Comparison of ENCODE assay signal across 9 mouse cellular contexts in the genomic region with DNA sequence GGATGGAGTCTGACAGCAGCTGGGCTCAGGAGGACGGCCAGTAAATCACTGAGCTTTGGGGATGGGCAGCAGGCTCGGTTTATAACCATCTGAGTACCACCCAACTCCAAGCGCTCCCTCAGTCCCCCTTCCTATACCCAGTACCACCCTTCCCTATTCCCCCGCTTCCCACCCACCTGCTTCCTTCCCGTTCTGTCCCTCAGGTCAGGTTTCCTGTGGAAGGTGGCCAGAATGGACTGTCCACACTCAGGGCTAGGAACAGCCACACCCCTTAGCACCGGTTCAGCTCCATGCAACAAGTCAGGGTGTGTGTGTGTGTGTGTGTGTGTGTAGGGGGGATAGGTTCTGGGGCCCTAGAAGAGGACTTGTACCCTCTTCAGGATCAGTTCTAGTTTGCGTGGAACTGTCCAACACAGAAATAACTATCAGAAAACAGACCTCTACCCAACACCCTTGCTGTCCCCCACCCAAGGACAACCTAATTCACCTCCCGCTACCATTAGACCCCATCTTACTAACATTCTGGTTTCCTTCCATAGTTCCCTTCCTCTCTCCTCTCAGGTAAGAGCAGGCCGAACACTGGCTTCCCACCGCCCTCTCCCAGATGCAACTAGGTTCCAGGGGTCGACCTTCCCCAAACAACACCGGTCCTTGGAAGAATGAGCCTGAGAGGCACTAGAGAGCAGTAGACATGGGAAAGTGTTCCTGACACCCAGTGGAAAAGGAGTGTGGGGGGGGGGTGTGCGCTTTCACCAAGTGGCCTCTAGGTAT. TPM values are rescaled to one million over a fixed set of nuclear protein-coding genes. Genes with fewer than 3 reads are reported as not detected.
DNase-seq lines count a peak whose midpoint lies in the region; ATAC-seq and TF ChIP-seq lines count a peak whose summit lies in the region.
"Had no signal": no experiment of that assay in that cellular context is flagged by ENCODE, and none has a peak within 500 bp of the region (broad histone marks: within the 10 kb centered on the region; RNA-seq: fewer than 3 reads in every experiment).

No protein-coding gene starts in this region.

- no peak for TF ChIP-seq CTCF in C2C12 (IDR thresholded peaks at IDR 0.05; ENCODE audit: control insufficient read depth, insufficient read depth, insufficient read length)
- no peak for TF ChIP-seq CTCF in ES-Bruce4 (IDR thresholded peaks at IDR 0.05; ENCODE audit: low read depth, low read length)

- no peaks in the 10 kb centered on the region for H3K79me2 ChIP-seq in C2C12 (ENCODE audit: control insufficient read depth, insufficient read depth)

- no peak overlapping the region for H3K27ac ChIP-seq in ES-Bruce4 (ENCODE audit: insufficient read depth, low read length)
- no peak overlapping the region for H3K27ac ChIP-seq in heart, embryonic 11.5 days (ENCODE audit: low read depth, low read length)
- H3K27ac ChIP-seq in neural tube, embryonic 12.5 days = no peak overlapping the region

- 35% methylated on average over 13 of the region's 13 CpGs for WGBS in heart, embryonic 11.5 days (ENCODE audit: insufficient replicate concordance)
- WGBS in neural tube, embryonic 12.5 days = 32% methylated on average over 13 of the region's 13 CpGs

- no peak for TF ChIP-seq EP300 in ES-Bruce4 (IDR thresholded peaks at IDR 0.05; ENCODE audit: insufficient read depth, low read depth, low read length)

- H3K4me3 ChIP-seq in C2C12 (ENCODE audit: insufficient read depth, poor library complexity, severe bottlenecking) (no peak overlapping the region), ES-Bruce4 (ENCODE audit: low read depth, low read length) (peak overlapping the region; percentile 61)
- H3K4me3 ChIP-seq in heart, embryonic 11.5 days (ENCODE audit: low read depth, low read length) = peak overlapping the region; percentile 83
- H3K4me3 ChIP-seq in neural tube, embryonic 12.5 days = peak overlapping the region; percentile 73

- H3K9me3 ChIP-seq in ES-Bruce4 (replicated peaks; ENCODE audit: control insufficient read depth, insufficient read depth, low read length, poor library complexity, severe bottlenecking) = no peaks in the 10 kb centered on the region
- no peaks in the 10 kb centered on the region for H3K9me3 ChIP-seq in heart, embryonic 11.5 days (replicated peaks; ENCODE audit: control insufficient read depth, low read length)
- no peaks in the 10 kb centered on the region for H3K9me3 ChIP-seq in neural tube, embryonic 12.5 days

- no peaks in the 10 kb centered on the region for H3K4me1 ChIP-seq in ES-Bruce4 (ENCODE audit: control insufficient read depth, insufficient read depth, low read length)
- peaks cover 12% of the 10 kb centered on the region; the same call in 1 of the 2 replicates for H3K4me1 ChIP-seq in heart, embryonic 11.5 days (ENCODE audit: control insufficient read depth, insufficient read depth, low read length)
- peaks cover 14% of the 10 kb centered on the region; the same call in 1 of the 2 replicates for H3K4me1 ChIP-seq in neural tube, embryonic 12.5 days

- H3K79me3 ChIP-seq in C2C12 (ENCODE audit: low read depth) = no peaks in the 10 kb centered on the region

- H3K36me3 ChIP-seq in C2C12 (ENCODE audit: control insufficient read depth, insufficient read depth) = no peaks in the 10 kb centered on the region
- no peaks in the 10 kb centered on the region for H3K36me3 ChIP-seq in ES-Bruce4 (ENCODE audit: control insufficient read depth, insufficient read depth, low read length, poor library complexity, severe bottlenecking)
- H3K36me3 ChIP-seq in heart, embryonic 11.5 days (ENCODE audit: control insufficient read depth, insufficient read depth, low read length) = no peaks in the 10 kb centered on the region
- H3K36me3 ChIP-seq in neural tube, embryonic 12.5 days = no peaks in the 10 kb centered on the region

- H3K4me2 ChIP-seq in heart, embryonic 11.5 days = peak overlapping the region; percentile 83
- H3K4me2 ChIP-seq in neural tube, embryonic 12.5 days (replicated peaks) = peak overlapping the region; percentile 87

- peak overlapping the region; percentile 91; the same call in 1 of the 2 replicates for H3K9ac ChIP-seq in ES-Bruce4 (ENCODE audit: low read depth, poor library complexity, severe bottlenecking)
- H3K9ac ChIP-seq in heart, embryonic 11.5 days (ENCODE audit: low read depth, low read length) = peak overlapping the region; percentile 87
- peak overlapping the region; percentile 80; the same call in 1 of the 2 replicates for H3K9ac ChIP-seq in neural tube, embryonic 12.5 days

- no peaks in the 10 kb centered on the region for H3K27me3 ChIP-seq in C2C12 (ENCODE audit: control insufficient read depth, insufficient read depth, insufficient read length)
- no peaks in the 10 kb centered on the region for H3K27me3 ChIP-seq in ES-Bruce4 (ENCODE audit: control insufficient read depth, insufficient read depth, low read length, poor library complexity, severe bottlenecking)
- peaks cover 15% of the 10 kb centered on the region for H3K27me3 ChIP-seq in heart, embryonic 11.5 days (ENCODE audit: control insufficient read depth, insufficient read depth, low read length)
- H3K27me3 ChIP-seq in neural tube, embryonic 12.5 days (replicated peaks) = no peaks in the 10 kb centered on the region

- H3ac ChIP-seq in C2C12 (ENCODE audit: control insufficient read depth, insufficient read length, low read depth) = peak overlapping the region; percentile 43

- ATAC-seq in heart, embryonic 11.5 days (replicated peaks; ENCODE audit: insufficient number of reproducible peaks, low FRiP score, low TSS enrichment) = peak; percentile 12; the same call in 1 of the 2 replicates
- no peak for ATAC-seq in neural tube, embryonic 12.5 days (ENCODE audit: low FRiP score, low read depth)
- no peak for ATAC-seq in inflammation-experienced regulatory T-cells, adult 6 months

- no peak for TF ChIP-seq POLR2A in ES-Bruce4 (IDR thresholded peaks at IDR 0.05; ENCODE audit: insufficient read depth, low read length)

- peak; percentile 52 to 85 for DNase-seq in kidney, postnatal 25 days
- no peak for DNase-seq in layer of hippocampus, postnatal 25 days (ENCODE audit: extremely low spot score in 1 of 2, low spot score in 1 of 2)
- no peak for DNase-seq in cerebellum, postnatal 25 days

TF ChIP-seq in C2C12, 6 proteins besides CTCF, POLR2A, EP300 and RAD21:
- no peak for TF ChIP-seq MYOD1 (IDR thresholded peaks at IDR 0.05; ENCODE audit: control insufficient read depth, insufficient read length, low read depth)
- no peak for TF ChIP-seq FOSL1 (IDR thresholded peaks at IDR 0.05; ENCODE audit: insufficient read depth, low read length, poor library complexity, severe bottlenecking)
- TF ChIP-seq MAX (IDR thresholded peaks at IDR 0.05) = no peak
- TF ChIP-seq USF1 (IDR thresholded peaks at IDR 0.05; ENCODE audit: low read depth) = no peak
- TF ChIP-seq MYOG (IDR thresholded peaks at IDR 0.05; ENCODE audit: control insufficient read depth, extremely low read depth, insufficient read length) = no peak
- no peak for TF ChIP-seq CEBPB (IDR thresholded peaks at IDR 0.05; ENCODE audit: low read depth)

RNA-seq across cellular contexts. Expression of a gene that starts 0.4 kb away (rescaled TPM):
- polyA plus RNA-seq in C2C12 (2012; fragmentation: generic; extraction: Trizol) = 1.3 TPM
- 0.24 and 1.0 TPM in 2 replicates for polyA plus RNA-seq in ES-Bruce4 (2011; ENCODE audit: insufficient read depth, insufficient read length, low read depth, missing spikeins)
- polyA plus RNA-seq in heart, embryonic 11.5 days (2014; fragmentation: Nextera tagmentation; extraction: Ambion mirVana) = 0.94 and 1.3 TPM in 2 replicates
- 0.28 and 0.54 TPM in 2 replicates for polyA plus RNA-seq in neural tube, embryonic 12.5 days (2016; fragmentation: Nextera tagmentation; extraction: Ambion mirVana)
- 1 to 10 TPM; 2.9 to 4.5 TPM for total RNA-seq in layer of hippocampus, postnatal 25 days (2021)
- not detected for polyA plus RNA-seq in inflammation-experienced regulatory T-cells, adult 6 months (2017; shearing (Covaris generic))

RNA-seq across cellular contexts. Expression of a gene that starts 0.7 kb away (rescaled TPM):
- polyA plus RNA-seq in C2C12 (2012; fragmentation: generic; extraction: Trizol) = 0.12 TPM
- polyA plus RNA-seq in ES-Bruce4 (2011; ENCODE audit: insufficient read depth, insufficient read length, low read depth, missing spikeins) = 2.0 and 2.2 TPM in 2 replicates
- 0.39 TPM in 1 of 2 replicates, not detected in the other for polyA plus RNA-seq in heart, embryonic 11.5 days (2014; fragmentation: Nextera tagmentation; extraction: Ambion mirVana)
- 0.86 and 1.3 TPM in 2 replicates for polyA plus RNA-seq in neural tube, embryonic 12.5 days (2016; fragmentation: Nextera tagmentation; extraction: Ambion mirVana)
- 1 to 10 TPM; 1.5 to 5.3 TPM for total RNA-seq in layer of hippocampus, postnatal 25 days (2021)
- not detected for polyA plus RNA-seq in inflammation-experienced regulatory T-cells, adult 6 months (2017; shearing (Covaris generic))

RNA-seq across cellular contexts. Expression of a gene that starts 5.0 kb away (rescaled TPM):
- polyA plus RNA-seq in C2C12 (2012; fragmentation: generic; extraction: Trizol) = 2.2 TPM
- polyA plus RNA-seq in ES-Bruce4 (2011; ENCODE audit: insufficient read depth, insufficient read length, low read depth, missing spikeins) = 14.0 and 14.5 TPM in 2 replicates
- 2.2 and 2.7 TPM in 2 replicates for polyA plus RNA-seq in heart, embryonic 11.5 days (2014; fragmentation: Nextera tagmentation; extraction: Ambion mirVana)
- 22.7 and 24.1 TPM in 2 replicates for polyA plus RNA-seq in neural tube, embryonic 12.5 days (2016; fragmentation: Nextera tagmentation; extraction: Ambion mirVana)
- 10 to 100 TPM; 19.8 to 27.7 TPM for total RNA-seq in layer of hippocampus, postnatal 25 days (2021)
- not detected for polyA plus RNA-seq in inflammation-experienced regulatory T-cells, adult 6 months (2017; shearing (Covaris generic))

RNA-seq across cellular contexts. Expression of a gene that starts 5.7 kb away (rescaled TPM):
- polyA plus RNA-seq in C2C12 (2012; fragmentation: generic; extraction: Trizol) (223 TPM), ES-Bruce4 (2011; ENCODE audit: insufficient read depth, insufficient read length, low read depth, missing spikeins) (221 and 231 TPM in 2 replicates)
- polyA plus RNA-seq in heart, embryonic 11.5 days (2014; fragmentation: Nextera tagmentation; extraction: Ambion mirVana) = 322 and 360 TPM in 2 replicates
- polyA plus RNA-seq in neural tube, embryonic 12.5 days (2016; fragmentation: Nextera tagmentation; extraction: Ambion mirVana) = 327 and 354 TPM in 2 replicates
- total RNA-seq in layer of hippocampus, postnatal 25 days (2021) = 100 to 1,000 TPM; 207 to 228 TPM
- polyA plus RNA-seq in inflammation-experienced regulatory T-cells, adult 6 months (2017; shearing (Covaris generic)) = 100 to 1,000 TPM; 299 to 411 (median 338) TPM

RNA-seq across cellular contexts. Expression of a gene that starts 32.8 kb away (rescaled TPM):
- polyA plus RNA-seq in C2C12 (2012; fragmentation: generic; extraction: Trizol) (not detected), ES-Bruce4 (2011; ENCODE audit: insufficient read depth, insufficient read length, low read depth, missing spikeins) (4.9 and 5.0 TPM in 2 replicates)
- 0.15 TPM in 1 of 2 replicates, not detected in the other for polyA plus RNA-seq in heart, embryonic 11.5 days (2014; fragmentation: Nextera tagmentation; extraction: Ambion mirVana)
- not detected in 2 replicates for polyA plus RNA-seq in neural tube, embryonic 12.5 days (2016; fragmentation: Nextera tagmentation; extraction: Ambion mirVana)
- total RNA-seq in layer of hippocampus, postnatal 25 days (2021) = not detected
- polyA plus RNA-seq in inflammation-experienced regulatory T-cells, adult 6 months (2017; shearing (Covaris generic)) = not detected
- total RNA-seq: common myeloid progenitor, adult 5-6 weeks had no signal

Comparison
In these comparisons a context has a peak if more than half of its experiments do, and no peak if none do; other contexts are left out.
1. DNase-seq: peak in kidney, postnatal 25 days (2 of 2); none in layer of hippocampus, postnatal 25 days (0 of 2) and cerebellum, postnatal 25 days (0 of 2).
2. Peak in every context shown above with its lines, with median percentiles within 50 percentile points of each other: H3K9ac ChIP-seq.